Mouse (Mus musculus) bone marrow macrophage, adult 2 months (primary cell): Measurements from ENCODE around the gene Swap70.

Experiments used
- CTCF ChIP-seq: IDR thresholded peaks from 2 replicates; pipeline ENCODE4 v1.5.1; 2012; ENCODE audit warnings: low read depth, mild to moderate bottlenecking, low read length, moderate library complexity
- POLR2A ChIP-seq: IDR thresholded peaks from 2 replicates; pipeline ENCODE4 v1.6.1; 2012; ENCODE audit warnings: mild to moderate bottlenecking, low read depth, low read length, borderline replicate concordance

GRCm38 (mm10) chr7:110248677-110249076 is 27.2 kb downstream of the Swap70 start:
- TF ChIP-seq CTCF = no peak
- no peak for TF ChIP-seq POLR2A
